Mouse (Mus musculus) spleen, adult 2 months (tissue): ENCODE results near the gene Mapk10.

ENCODE experiments used
- CTCF ChIP-seq: fragments of 200-500 bp; IDR thresholded peaks from 2 replicates; pipeline ENCODE4 v1.5.1; 2011; ENCODE audit warnings: mild to moderate bottlenecking, inconsistent platforms; ENCODE audit not compliant: insufficient read depth, insufficient read length, insufficient replicate concordance; ENCODE audit errors: extremely low read depth
- POLR2A ChIP-seq: fragments of 200-500 bp; IDR thresholded peaks from 2 replicates; pipeline ENCODE4 v1.6.1; 2011; ENCODE audit warnings: low read depth, low read length, inconsistent platforms

GRCm38 (mm10) chr5:103021479-103021878 lies 189.7 kb downstream of the Mapk10 start:
- TF ChIP-seq POLR2A = no peak
- TF ChIP-seq CTCF = no peak
